Mouse (Mus musculus) forebrain, embryonic 14.5 days (tissue): ENCODE measurements around the gene Zgrf1. TPM values are rescaled to one million over a fixed set of nuclear protein-coding genes. Genes with fewer than 3 reads are reported as not detected.

Experiments
- ATAC-seq: fragments of 200-750 bp; cut with Nextera tagmentation; 2 replicates; pipeline ENCODE4 v1.8.0; 2017; ENCODE audit warnings: mild to moderate bottlenecking, moderate library complexity
- DNase-seq: peaks from one replicate; pipeline ENCODE4 v3.0.0-alpha.2; 2015; ENCODE audit warnings: low spot score
- H3K27ac ChIP-seq: fragments of 300-500 bp; sonication (generic); 2 replicates; pipeline ENCODE4 v1.5.1; 2014; ENCODE audit warnings: low read depth, mild to moderate bottlenecking, control low read depth, low read length, moderate library complexity
- H3K27me3 ChIP-seq: fragments of 300-500 bp; sonication (generic); replicated peaks from 2 replicates; pipeline ENCODE4 v1.6.1; 2014; ENCODE audit warnings: low read length, control low read depth, mixed read lengths; ENCODE audit not compliant: control insufficient read depth, insufficient read depth
- H3K36me3 ChIP-seq: fragments of 300-500 bp; sonication (generic); 2 replicates; pipeline ENCODE4 v1.6.1; 2014; ENCODE audit warnings: low read length, control low read depth; ENCODE audit not compliant: control insufficient read depth, insufficient read depth
- H3K4me1 ChIP-seq: fragments of 300-500 bp; sonication (generic); 2 replicates; pipeline ENCODE4 v1.6.1; 2014; ENCODE audit warnings: antibody characterized with exemption, low read length, control low read depth; ENCODE audit not compliant: control insufficient read depth, insufficient read depth
- H3K4me2 ChIP-seq: fragments of 300-500 bp; sonication (generic); 2 replicates; pipeline ENCODE4 v1.6.1; 2014; ENCODE audit warnings: mild to moderate bottlenecking, control low read depth, low read length
- H3K4me3 ChIP-seq: fragments of 300-500 bp; sonication (generic); 2 replicates; pipeline ENCODE4 v1.5.1; 2014; ENCODE audit warnings: low read depth, low read length, control low read depth
- H3K9ac ChIP-seq: fragments of 300-500 bp; sonication (generic); 2 replicates; pipeline ENCODE4 v1.6.1; 2014; ENCODE audit warnings: mild to moderate bottlenecking, low read length, control low read depth, moderate library complexity
- H3K9me3 ChIP-seq: fragments of 300-500 bp; sonication (generic); replicated peaks from 2 replicates; pipeline ENCODE4 v1.6.1; 2016; ENCODE audit warnings: low read length, control low read depth, mixed read lengths; ENCODE audit not compliant: control insufficient read depth
- WGBS: fragments of 180-500 bp; shearing (Covaris S2); extraction: QIAGEN DNeasy Blood & Tissue Kit; methylation state at CpG from one replicate; pipeline ENCODE4 v1.1.7; 2014; 5-methylcytosine and 5-hydroxymethylcytosine counted together
- microRNA counts: library from miRNA; unstranded; fragments of <30 nt; microRNA quantifications from one replicate; lab custom pipeline; 2016
- microRNA-seq: library from miRNA; unstranded; fragments of <30 nt; microRNA quantifications from one replicate; pipeline ENCODE4, GENCODE M21; 2016
- polyA plus RNA-seq: library from polyadenylated mRNA; unstranded; fragments of >200 nt; fragmentation: Nextera tagmentation; extraction: Ambion mirVana; gene quantifications from 2 replicates; pipeline ENCODE4 v1.2.1, GENCODE M21; 2014

Zgrf1 gene
- polyA plus RNA-seq, 1 experiment from 2014 or later, result 4.1 TPM

- 13% methylated on average over 5 of the region's 5 CpGs for WGBS
- H3K36me3 ChIP-seq, result no peaks in the 10 kb centered on the region
- H3K27me3 ChIP-seq, result peaks cover 40% of the 10 kb centered on the region
- peaks cover 37% of the 10 kb centered on the region for H3K4me1 ChIP-seq
- ATAC-seq (no peak), DNase-seq (peak; percentile 47)
- no peak overlapping the region for H3K4me3 ChIP-seq
- no peaks in the 10 kb centered on the region for H3K9me3 ChIP-seq
- no peak overlapping the region for H3K9ac ChIP-seq
- peak overlapping the region; percentile 22; the same call in 1 of the 2 replicates for H3K4me2 ChIP-seq
- H3K27ac ChIP-seq, result peak overlapping the region; percentile 44; the same call in 1 of the 2 replicates
Observed at GRCm38 (mm10) chr3:127642211-127642610, 88.9 kb downstream of the Zgrf1 start.

GRCm38 (mm10) chr3:127646156-127646825, 93.0 kb downstream of the Zgrf1 start:
- peak; percentile 89 for ATAC-seq
- peaks cover 16% of the 10 kb centered on the region for H3K27me3 ChIP-seq
- no peak overlapping the region for H3K4me3 ChIP-seq

GRCm38 (mm10) chr3:127651742-127652653, 98.7 kb downstream of the Zgrf1 start:
- Histone ChIP-seq H3K4me1 (no peaks in the 10 kb centered on the region), H3K27ac (peak overlapping the region; percentile 40; the same call in 1 of the 2 replicates), H3K36me3 (no peaks in the 10 kb centered on the region), H3K9ac (no peak overlapping the region), H3K4me3 (no peak overlapping the region), H3K27me3 (no peaks in the 10 kb centered on the region), H3K9me3 (no peaks in the 10 kb centered on the region), H3K4me2 (no peak overlapping the region)
- peak; percentile 87 for DNase-seq
- peak; percentile 89 for ATAC-seq
- 10% methylated on average over 7 of the region's 7 CpGs for WGBS

More at GRCm38 (mm10) chr3:127646156-127646825, 93.0 kb downstream of the Zgrf1 start:
- Histone ChIP-seq H3K36me3 (no peaks in the 10 kb centered on the region), H3K4me2 (peak overlapping the region; percentile 4; the same call in 1 of the 2 replicates), H3K9ac (no peak overlapping the region), H3K9me3 (no peaks in the 10 kb centered on the region), H3K27ac (peak overlapping the region; percentile 40; the same call in 1 of the 2 replicates), H3K4me1 (peaks cover 23% of the 10 kb centered on the region)
- 14% methylated on average over 18 of the region's 18 CpGs for WGBS
- DNase-seq, result peak; percentile 91

DNA sequence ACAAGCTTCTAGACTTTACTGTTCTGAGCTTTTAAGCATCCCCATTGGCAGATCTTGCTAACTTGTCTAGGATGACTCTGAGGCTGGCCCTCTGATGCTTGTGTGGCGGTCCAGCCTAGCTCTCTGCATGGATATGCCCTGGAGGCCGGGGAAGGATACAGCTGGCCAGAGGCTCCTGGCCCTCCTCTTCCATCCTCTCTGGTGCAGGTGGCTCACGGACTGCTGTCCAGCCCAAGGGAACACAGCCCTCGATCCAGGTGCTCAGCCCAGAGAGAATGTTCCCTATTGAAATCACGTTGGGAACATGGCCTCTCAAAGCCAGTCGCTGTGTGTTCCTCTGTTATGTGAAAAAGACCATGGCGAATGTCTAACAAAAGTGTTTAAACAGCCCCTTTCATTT, 107.4 kb downstream of the Zgrf1 start:
- DNase-seq (no peak), ATAC-seq (no peak)
- Histone ChIP-seq H3K4me3 (no peak overlapping the region), H3K9ac (no peak overlapping the region), H3K4me1 (peaks cover 8% of the 10 kb centered on the region), H3K27me3 (peaks cover 2% of the 10 kb centered on the region; the same call in 1 of the 2 replicates), H3K27ac (no peak overlapping the region), H3K9me3 (no peaks in the 10 kb centered on the region), H3K36me3 (no peaks in the 10 kb centered on the region), H3K4me2 (no peak overlapping the region)
- 71% methylated on average over 7 of the region's 7 CpGs for WGBS

- Histone ChIP-seq H3K4me1 (peaks cover 8% of the 10 kb centered on the region), H3K27ac (peak overlapping the region; percentile 33; the same call in 1 of the 2 replicates), H3K9me3 (no peaks in the 10 kb centered on the region), H3K36me3 (no peaks in the 10 kb centered on the region), H3K9ac (peak overlapping the region; percentile 45; the same call in 1 of the 2 replicates), H3K4me3 (no peak overlapping the region), H3K27me3 (peaks cover 2% of the 10 kb centered on the region; the same call in 1 of the 2 replicates), H3K4me2 (peak overlapping the region; percentile 28; the same call in 1 of the 2 replicates)
- DNase-seq, result peak; percentile 49
- WGBS, result 13% methylated on average over 22 of the region's 22 CpGs
- peak; percentile 66 for ATAC-seq
Observed at GRCm38 (mm10) chr3:127661646-127662531, 108.6 kb downstream of the Zgrf1 start.

MicroRNA genes within 50 kb of the gene (microRNA counts, 519-probe panel; counts per million panel counts)
- not detected for microRNA mmu-miR-302a (lab: Ali Mortazavi, UCI)
- not detected for microRNA mmu-miR-302b (lab: Ali Mortazavi, UCI)
- microRNA mmu-miR-302c (lab: Ali Mortazavi, UCI), result not detected
- microRNA mmu-miR-302d (lab: Ali Mortazavi, UCI), result 2,368 counts per million, percentile 10 among the panel's probes with 10 or more counts
- not detected for microRNA mmu-miR-367 (lab: Ali Mortazavi, UCI)

Small RNAs within 50 kb of the gene (microRNA-seq; reads per million reads assigned to microRNA genes)
- 152 reads per million, percentile 62 among the genes with 10 or more reads in this experiment for gene Mir302a
- 54.7 reads per million, percentile 50 among the genes with 10 or more reads in this experiment for gene Mir302b
- gene Mir302c, result 13.6 reads per million, percentile 35 among the genes with 10 or more reads in this experiment
- 109 reads per million, percentile 58 among the genes with 10 or more reads in this experiment for gene Mir302d
- gene Mir367, result not detected

Other genes with a start within 250 kb of the Zgrf1 start
- gene Ank2, start 54.1 kb upstream of the Zgrf1 start, polyA plus RNA-seq, result 61.8 and 116 TPM in 2 replicates
- gene Larp7, start 140 bp upstream of the Zgrf1 start, polyA plus RNA-seq, result 36.7 and 41.8 TPM in 2 replicates
- 80.6 and 88.7 TPM in 2 replicates for gene Neurog2, start 79.6 kb downstream of the Zgrf1 start, polyA plus RNA-seq
- gene Alpk1, start 227.0 kb downstream of the Zgrf1 start, polyA plus RNA-seq, result 0.93 and 1.1 TPM in 2 replicates
- gene Tifa, start 236.3 kb downstream of the Zgrf1 start, polyA plus RNA-seq, result 6.2 and 6.7 TPM in 2 replicates